Mouse (Mus musculus) liver, embryonic 16.5 days (tissue): ENCODE results near the gene 4430402I18Rik. TPM values are rescaled to one million over a fixed set of nuclear protein-coding genes. Genes with fewer than 3 reads are reported as not detected.

Experiments used
- polyA plus RNA-seq: library from polyadenylated mRNA; unstranded; fragments of >200 nt; fragmentation: Nextera tagmentation; extraction: Ambion mirVana; gene quantifications from 2 replicates; pipeline ENCODE4 v1.2.1, GENCODE M21; 2015

4430402I18Rik gene
- polyA plus RNA-seq, 1 experiment from 2014 or later, result 1.5 TPM

Other genes with a start within 250 kb of the 4430402I18Rik start
- 0.07 and 0.09 TPM in 2 replicates for gene Slc1a1, start 132.8 kb downstream of the 4430402I18Rik start, polyA plus RNA-seq
- gene Plpp6, start 3.8 kb downstream of the 4430402I18Rik start, polyA plus RNA-seq, result 2.3 and 2.6 TPM in 2 replicates
- gene Cdc37l1, start 22.6 kb upstream of the 4430402I18Rik start, polyA plus RNA-seq, result 9.9 and 10.2 TPM in 2 replicates
- gene Ak3, start 80.2 kb upstream of the 4430402I18Rik start, polyA plus RNA-seq, result 42.0 and 47.7 TPM in 2 replicates
- 69.9 and 73.3 TPM in 2 replicates for gene Rcl1, start 133.6 kb upstream of the 4430402I18Rik start, polyA plus RNA-seq